Mouse (Mus musculus) right cerebral cortex, adult 18-20 months (tissue): ENCODE measurements around the gene Cxcl2.

ENCODE experiments used
- DNase-seq: peaks from one replicate; pipeline ENCODE4 v3.0.0; 2022; ENCODE audit warnings: mixed read lengths

Gene Cxcl2

DNA sequence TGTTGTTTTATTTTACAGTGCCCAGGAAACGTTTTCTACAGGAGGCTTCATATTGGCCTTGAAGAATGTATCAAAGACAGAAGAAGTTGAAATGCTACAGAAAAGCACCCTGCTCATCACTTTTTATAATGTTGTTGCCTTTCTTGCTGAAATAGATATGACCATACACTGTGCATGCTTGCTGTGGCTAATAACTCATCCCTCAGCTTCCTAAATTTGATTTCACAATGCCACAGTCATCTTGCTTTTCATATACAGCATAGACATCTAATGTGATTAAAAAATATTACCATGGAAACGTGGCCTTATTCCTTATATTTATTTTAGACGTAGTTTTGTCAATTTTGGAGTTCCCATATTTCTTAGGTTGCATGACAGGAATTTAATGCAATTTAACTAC, 6.2 kb upstream of the Cxcl2 start:
- DNase-seq, result no peak

DNA sequence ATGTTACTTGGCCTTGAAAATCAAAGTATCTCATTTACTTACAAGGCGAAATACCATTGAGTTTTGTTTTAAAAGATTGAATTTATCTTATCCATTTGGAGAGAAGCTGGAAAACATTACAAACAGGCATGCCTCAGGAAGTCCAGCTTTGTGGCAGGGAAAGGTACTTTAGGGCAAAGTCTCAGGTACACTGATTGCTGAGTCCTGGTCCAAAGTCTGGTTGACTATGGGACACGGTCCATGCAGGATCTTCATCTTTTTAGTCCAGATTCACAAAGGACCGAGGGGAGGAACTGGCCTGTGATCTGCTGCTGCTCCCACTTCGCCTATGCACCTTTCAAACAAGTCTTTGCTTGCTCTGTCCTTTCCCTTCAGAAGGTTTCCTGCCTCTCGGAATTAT, 4.4 kb upstream of the Cxcl2 start:
- no peak for DNase-seq

DNA sequence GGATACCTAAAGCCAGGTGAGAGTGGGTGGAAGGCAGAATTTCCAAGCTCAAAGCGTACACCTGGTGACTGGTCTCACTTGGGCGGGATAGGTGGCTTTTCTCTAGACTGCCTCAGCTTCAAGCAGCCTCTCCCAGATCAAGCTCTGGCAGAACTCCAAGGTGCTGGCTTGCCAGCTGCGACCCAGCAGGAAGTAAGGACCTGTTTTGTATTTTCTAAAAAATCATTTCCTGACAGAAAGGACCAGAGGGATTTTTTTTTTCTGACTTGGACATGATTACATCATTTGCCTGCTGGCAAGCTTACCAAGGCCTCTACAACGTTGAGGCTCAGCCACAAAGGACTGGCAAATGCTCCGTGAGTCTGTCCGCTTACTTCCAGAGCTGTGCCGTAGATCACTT, 3.5 kb upstream of the Cxcl2 start:
- DNase-seq, result peak; percentile 4

DNA sequence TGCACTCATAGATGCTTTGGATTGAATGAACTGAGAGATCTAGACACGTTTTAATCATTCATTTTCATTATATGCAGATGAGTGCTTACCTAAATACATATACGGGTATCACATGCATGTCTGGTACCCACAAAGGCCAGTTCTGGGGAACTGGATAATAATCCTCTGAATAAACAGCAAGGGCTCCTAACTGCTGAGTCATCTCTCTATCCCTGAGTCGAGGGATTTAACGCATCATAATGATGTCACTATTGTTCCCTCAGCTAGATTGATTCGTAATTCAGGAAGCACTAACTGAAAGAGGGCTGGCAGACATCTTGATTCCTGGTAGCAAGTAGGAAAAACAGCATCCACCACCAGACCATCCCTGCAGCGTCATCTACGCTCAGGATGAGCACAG, 3.0 kb upstream of the Cxcl2 start:
- no peak for DNase-seq

DNA sequence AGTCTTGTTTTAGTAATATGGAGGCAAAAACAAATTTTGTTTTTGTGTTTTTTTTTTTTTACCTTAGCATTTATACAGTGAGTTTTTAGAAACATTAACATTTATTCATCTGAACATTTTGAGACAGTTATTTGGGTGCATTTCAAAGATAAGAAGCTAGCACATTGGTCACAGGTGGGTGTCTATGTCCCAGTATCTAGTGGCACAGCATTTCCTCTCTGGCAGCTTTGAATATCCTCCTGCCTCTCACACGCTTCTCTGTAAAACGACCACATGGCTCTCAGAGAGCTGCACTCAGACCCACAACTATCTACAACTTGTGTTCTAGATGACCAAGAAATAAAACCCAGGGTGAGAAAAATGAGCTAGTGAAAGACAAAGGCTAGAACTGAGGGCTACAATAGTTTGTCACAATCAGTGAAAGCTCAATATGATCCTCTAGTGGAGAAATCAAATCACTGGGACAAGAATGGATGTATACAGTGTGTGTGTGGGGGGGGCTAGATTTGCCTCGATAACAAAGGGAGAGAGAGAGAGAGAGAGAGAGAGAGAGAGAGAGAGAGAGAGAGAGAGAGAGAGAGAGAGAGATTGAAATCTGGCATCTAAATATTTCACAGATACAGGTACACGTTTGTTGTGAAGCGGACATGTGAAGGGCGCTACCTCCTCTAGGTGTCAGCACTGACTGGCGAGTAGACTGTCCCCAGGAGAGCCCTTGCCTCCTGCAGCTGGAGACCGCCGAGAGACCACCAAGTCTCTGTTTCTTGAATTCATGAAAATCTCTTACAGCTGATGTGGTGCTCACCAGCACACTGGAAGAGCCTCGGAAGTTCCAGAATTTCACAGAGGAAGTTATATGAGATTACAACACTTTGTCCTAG, 1.1 kb upstream of the Cxcl2 start:
- DNase-seq, result no peak

DNA sequence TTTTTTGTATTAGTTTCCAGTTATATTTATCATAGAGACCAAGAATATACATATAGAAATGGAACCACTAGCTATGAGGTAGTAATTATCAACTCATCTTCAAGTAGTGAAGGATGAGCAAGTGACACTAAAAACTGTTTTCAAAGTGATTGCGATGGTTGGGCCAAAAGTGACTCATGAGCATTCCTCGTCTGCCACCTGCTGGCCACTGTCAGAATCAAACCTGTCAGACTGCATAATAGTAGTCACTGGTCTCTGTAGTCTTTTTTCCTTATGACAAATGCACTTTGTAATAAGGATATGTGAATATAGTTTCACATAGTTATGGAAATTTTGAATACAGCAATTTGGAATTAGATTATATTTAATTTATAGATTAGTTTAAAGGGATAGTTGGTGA, 5.3 kb downstream of the Cxcl2 start:
- peak; percentile 37 for DNase-seq

DNA sequence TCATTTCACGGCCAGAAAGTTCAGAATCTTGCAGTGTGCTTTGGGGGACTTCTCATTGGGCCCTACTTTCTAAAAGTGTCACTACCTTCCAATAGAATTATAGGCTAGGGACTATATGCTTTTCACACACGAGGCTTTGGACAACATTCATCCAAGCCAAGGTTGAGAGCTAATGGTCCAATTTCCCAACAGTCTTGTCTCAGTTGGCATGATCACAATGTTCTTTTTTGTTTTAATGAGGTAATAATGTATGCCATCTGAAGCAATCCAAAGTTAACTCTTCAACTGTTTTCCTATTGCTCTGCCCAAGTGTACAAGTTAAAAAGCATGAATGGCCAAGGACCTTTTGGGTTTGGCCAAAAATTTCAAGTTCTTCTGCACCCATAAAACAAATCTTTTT, 15.8 kb downstream of the Cxcl2 start:
- no peak for DNase-seq

DNA sequence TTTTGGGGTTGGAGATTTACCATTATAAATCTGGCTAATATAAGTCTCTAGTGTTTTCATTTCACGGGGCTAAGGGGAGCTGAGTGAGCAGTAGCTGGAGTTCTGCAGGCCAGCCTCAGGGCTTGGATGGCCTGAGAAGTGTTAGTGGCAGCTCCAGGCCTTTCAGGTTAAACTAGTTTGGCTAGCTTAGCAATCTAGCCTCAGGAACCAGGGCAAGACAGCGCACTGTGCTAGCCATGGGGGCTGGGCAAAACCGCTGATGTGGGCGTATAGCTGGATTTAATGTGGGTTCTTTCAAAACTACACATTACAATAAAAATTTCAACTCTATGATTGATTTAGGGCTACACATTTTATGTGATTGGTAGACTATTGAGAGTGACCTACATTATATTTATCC, 19.3 kb downstream of the Cxcl2 start:
- no peak for DNase-seq

DNA sequence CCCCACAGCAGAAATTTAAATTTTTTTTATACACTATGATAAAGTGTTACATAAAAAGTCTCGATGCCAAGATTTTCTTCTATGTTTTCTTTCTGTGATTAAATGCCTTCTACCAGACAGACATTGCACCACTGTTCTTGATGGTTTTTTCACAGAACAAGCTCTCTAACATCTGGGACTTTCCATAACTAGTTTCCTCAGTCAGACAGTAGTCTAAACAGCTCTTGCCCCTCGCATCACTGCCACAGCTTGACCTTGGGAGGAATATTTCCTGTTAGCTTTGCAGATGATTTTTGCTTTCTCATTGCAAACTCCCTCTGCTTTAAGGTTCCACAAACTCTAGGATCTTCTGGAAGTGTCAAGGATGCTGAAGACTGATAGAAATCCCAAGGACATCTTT, 26.9 kb downstream of the Cxcl2 start:
- DNase-seq, result no peak

DNA sequence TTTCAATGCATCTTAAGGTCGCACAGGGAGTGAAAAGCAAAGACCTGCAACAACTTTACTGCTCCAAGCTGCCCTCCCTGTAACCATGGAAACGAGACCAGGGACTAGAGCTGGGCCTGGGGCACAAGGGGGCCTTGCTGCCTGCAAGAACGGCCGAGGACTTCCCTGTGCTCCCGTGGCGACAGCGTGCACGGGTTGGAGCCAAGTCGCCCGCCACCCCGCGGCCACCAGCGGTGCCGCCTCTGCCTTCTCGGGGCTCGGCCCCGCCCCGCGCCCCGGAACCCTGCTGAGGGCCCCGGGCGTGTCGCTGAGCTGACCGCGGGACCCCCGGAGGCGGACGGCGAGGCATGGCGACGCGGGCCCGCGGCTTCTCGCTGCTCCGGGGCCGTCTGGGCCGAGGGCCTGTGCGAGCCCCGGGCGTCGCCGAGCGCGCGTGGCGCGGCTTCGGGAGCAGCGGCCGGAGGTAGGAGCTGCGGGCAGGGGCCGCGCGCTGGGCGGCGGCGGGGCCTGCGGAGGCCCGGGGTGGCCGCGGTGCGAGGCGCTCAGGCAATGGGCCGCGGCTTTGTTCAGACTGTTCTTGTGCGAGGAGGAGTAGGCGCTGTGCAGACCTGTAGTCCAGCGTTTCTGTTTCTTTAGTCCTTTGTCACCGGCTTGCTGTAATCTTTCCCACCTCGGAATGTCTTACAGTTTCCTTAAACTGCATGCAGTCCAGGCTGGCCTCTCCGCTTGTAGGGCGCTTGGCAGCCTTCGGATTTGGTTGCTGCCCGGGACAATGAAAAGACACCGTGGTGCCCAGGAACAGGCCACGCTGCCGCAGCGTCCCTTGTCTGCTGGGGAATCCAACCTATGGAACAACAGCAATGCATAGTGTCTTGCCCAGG, 27.5 kb downstream of the Cxcl2 start, which contains the start of gene Mthfd2l:
TSS of gene Mthfd2l (plus strand) at position 147 of the 881 bp plus-strand sequence.
- DNase-seq, result peak; percentile 76

DNA sequence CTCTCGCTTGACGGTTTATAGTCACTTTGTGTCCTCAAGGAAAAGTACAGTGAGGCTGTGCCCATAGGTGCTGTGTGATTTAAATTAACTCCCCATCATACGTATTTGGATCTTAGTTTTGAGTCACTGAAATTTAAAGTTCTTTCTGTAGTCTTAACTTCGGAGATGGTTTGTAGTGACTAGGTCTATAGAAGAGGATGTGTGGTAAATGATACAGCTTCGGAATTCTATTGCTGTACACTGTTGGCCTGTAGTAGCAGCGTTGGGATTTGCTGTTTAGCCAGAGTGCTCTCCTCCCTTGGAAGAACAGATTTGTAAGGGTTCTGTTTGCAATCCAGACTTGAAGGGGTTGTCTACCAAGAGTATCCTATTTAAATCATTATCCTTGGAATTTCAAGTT, 28.2 kb downstream of the Cxcl2 start:
- no peak for DNase-seq

DNA sequence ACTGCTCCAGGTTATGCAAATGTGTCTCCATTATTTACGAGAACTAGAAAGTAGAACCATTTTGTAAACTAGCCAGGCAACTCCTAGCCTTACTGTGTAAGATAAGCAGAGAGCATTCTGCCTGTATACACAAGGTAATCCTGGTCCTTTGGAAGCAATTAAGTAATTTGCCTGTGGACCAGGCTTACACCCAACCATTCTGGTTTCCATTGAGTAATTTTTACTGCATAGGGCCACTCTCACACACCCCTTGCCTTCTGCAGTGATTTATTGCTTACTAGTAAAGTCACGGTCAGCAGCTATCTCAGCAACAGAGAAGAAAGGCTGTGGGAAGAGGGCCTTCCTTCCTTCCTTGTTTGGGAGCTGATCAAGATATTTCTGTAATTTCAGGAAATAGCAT, 33.0 kb downstream of the Cxcl2 start:
- DNase-seq, result no peak

DNA sequence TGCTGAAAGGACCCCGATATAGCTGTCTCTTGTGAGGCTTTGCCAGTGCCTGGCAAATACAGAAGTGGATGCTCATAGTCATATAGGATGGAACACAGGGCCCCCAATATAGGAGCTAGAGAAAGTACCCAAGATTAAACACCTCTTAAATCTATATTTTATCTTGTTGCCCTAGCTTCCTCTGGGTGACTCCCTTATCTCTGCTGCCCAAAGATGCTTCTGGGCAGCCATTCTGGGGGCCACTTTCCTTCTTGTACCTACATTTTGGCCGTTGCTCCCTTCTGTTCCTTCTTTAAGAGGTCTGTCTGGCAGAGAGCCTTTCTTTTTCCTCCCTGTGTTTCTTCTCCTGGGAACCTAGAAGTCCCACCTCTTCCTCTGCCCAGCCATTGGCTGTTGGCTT, 41.8 kb downstream of the Cxcl2 start:
- no peak for DNase-seq

DNA sequence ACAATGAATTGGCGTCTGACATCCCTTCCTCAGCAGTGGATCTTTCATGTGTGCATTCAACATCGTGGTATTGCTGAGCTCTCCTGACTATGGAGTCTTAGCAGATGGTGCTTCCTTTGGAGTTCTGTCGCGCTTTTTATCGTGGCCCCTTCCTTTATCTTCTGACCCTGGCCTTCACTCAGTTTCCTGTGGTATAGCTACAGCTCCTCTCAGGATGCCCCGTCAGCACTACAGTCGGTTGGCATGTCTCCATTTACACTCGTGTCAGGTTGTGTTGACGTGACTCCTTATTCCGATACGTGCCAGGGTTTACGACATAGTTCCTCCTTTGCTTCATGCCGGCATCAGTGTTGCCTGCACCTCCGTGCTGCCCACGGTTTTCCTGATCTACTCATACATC, 45.8 kb downstream of the Cxcl2 start:
- DNase-seq, result no peak

DNA sequence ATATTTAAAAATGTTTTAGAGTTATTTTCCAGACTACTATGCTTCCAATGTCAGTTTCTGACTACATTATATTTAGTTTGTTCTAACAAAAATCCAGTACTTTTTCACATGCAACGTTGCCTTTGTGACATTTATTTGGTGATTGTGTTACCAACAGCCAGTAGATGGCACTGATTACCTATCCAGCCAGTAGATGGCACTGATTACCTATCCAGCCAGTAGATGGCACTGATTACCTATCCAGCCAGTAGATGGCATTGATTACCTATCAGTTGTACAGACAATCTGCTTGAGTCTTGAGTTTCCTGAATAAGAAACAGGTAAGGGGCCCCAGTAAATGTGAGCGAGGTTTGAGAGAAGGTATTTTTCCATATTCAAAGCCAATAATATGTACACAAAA, 47.8 kb downstream of the Cxcl2 start:
- DNase-seq, result peak; percentile 68

DNA sequence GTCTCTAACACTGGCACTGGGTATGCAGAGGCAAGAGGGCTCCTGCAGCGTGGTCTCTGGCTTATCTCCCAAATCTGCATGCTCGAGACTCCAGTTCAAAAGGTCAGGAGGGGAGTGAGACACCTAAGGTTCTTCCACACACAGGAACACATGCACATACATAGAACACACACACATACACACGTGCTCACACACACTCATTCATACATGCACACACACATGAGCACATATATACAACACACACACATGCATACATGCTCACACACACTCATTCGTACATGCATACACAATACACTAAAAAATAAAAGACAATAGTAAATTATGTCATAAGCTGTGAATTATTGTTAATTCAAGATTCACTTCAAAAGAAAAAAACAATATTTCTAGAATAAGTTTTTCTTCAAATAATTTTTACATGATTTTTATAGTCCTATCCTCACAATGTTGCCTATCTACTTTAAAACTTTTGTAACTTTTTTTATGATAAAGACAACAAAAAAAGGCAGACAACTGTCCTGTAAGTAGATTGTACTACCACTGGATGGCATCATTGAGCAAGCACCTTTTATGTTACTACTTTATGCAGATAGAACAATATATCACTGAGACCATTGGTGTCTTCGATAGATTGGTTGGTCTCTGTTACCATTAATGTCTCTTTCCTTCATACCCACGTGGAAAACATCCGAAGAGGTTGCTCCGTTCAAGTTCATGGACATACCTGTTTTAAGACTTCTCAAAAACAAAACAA, 49.2 kb downstream of the Cxcl2 start:
- DNase-seq, result no peak
